Mouse (Mus musculus) large intestine, adult 2 months (tissue): ENCODE measurements around the gene Mettl9. TPM values are rescaled to one million over a fixed set of nuclear protein-coding genes. Genes with fewer than 3 reads are reported as not detected.

Source experiments
- DNase-seq: peaks from one replicate; pipeline ENCODE4 v3.0.0-alpha.2; 2012; ENCODE audit warnings: low read depth, low spot score
- WGBS: fragments of 180-500 bp; shearing (Covaris S2); methylation state at CpG from one replicate; pipeline ENCODE4 v1.1.7; 2018; 5-methylcytosine and 5-hydroxymethylcytosine counted together
- polyA plus RNA-seq: library from polyadenylated mRNA; depleted of rRNA; stranded (reverse); fragments of >200 nt; gene quantifications from 2 replicates; pipeline ENCODE4 v1.2.3, GENCODE M21; 2012; rRNA removed

Gene Mettl9
- polyA plus RNA-seq, 1 experiment = 20.2 TPM

DNA sequence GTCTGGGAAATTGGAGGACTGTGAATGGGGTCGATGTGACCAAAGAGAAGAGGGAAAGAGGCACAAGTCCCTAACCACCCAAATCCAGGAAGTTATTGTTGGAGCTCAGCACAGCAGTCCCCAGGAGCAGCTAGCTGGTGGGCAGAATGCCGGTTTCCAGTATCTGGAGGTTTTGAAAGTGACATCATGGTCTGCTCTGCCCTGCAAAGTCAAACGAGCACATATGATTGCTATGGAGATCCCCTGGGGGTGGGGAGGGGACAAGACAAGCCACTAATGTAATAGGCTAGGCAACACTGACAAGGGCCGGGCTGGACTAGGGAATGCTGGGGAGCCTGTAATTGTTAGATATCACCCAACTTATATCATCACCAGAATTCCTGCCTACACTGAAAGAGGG, 51.3 kb downstream of the Mettl9 start:
- no peak for DNase-seq
- WGBS = 20% methylated on average over 4 of the region's 4 CpGs

DNA sequence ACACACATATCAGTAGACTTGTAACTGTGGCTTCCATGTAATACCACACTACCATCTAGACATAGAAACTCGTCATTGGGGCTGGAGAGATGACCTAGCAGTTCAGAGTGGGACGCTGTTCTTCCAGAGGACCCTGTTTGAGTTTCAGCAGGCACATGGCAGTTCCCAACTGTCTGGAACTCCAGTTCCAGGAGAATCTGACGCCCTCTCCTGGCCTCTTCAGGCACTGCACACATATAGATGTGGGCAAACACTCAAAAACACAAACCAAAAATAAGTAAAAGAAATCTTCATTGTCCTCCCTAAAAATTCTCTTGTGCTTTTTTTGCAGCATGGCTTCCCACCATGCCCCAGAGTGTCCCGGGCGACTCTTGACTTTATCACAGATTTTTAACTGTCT, 54.5 kb downstream of the Mettl9 start:
- 73% methylated on average over 5 of the region's 5 CpGs for WGBS
- DNase-seq = no peak

DNA sequence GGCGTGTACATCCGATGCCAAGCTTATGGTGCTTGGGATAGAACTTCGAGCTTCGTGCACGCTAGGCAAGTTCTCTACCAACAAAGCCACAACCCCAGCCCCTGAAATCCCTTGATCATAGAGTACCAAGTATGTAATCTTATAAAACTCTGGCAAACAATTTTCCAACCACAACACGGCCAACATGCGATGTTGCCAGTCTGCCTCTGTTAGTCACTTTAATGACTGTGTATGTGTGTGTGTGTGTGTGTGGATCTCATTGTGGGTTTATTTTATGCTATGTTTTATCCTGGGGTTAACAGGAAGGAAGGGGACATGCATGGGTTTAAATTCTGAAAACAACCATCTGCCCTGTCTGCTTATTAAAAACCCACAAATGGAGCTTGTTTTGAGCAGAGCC, 56.5 kb downstream of the Mettl9 start:
- no peak for DNase-seq
- 66% methylated on average over 7 of the region's 7 CpGs for WGBS

DNA sequence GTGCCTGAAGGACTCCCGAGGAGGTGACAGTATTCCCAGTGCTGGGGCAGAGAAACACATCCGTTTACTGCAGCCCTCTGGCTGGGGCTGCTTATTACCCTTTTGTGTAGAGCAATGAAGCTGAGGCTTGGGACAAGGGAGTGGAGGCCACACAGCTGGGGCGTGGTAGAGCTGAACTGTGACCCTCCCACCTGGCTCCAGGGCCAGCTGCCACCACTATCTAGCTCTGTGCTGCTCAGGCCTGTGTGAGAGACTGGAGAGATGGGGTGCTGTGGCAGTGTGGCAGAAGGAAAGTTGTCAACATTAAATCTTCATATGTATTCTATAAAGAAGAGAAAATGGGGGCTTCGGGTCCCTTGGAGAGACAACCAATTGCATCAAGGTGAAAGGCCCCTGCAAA, 58.8 kb downstream of the Mettl9 start:
- DNase-seq = no peak
- 42% methylated on average over 4 of the region's 4 CpGs for WGBS

DNA sequence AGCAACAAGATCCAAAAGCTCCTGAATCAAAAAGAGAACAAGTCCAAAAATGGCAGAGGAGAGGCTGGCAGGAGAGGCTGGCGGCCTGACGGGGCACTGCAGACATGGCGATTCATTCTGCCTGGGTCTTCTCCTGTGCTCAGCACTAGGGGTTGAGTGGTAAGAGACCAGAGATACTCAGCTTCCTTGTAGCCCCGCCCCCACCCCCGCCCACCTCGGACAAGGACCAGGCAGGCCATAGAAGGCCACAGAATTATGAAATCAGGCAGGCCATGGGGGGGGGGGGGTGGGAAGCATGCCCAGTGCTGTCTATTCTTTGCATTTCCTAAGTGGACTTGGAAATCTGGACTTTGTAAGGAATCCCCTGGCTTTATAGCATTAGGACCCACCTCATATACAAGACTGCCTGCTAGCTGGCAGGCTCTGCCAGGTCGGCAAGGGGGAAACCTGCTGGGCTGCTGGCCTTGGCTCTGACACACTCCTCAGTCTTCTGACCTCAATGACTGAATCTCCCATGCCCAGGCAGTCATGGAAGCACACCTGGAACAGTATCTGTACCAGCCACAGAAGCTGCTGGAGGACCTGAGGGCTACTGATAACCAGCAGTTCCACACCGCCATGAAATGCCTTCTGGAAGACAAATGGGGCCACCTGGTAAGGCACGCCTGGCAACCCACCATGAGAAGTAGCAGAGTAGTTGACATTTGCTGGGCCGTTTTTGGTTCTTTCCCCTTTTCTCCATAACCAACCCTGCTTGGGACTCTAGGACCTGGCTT, 64.6 kb downstream of the Mettl9 start:
- WGBS = 69% methylated on average over 10 of the region's 10 CpGs
- DNase-seq = no peak

DNA sequence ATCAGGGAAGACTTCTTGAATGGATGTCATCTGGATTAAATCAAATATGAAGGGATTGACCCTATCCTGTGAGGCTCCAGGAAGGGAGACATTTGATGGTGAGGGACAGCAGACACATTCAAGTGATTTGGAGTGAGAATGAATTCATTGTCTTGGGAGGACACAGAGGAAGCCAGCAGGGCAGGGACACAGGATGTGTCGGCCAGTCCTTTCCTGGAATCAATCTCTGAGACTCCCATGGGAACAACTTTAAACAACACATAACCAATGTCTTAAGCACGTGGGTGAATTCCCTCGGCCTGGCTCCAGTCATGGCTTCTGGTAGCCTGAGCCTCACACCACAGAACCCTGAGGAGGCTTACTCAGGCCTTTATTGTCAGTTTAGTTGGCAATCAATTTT, 73.6 kb downstream of the Mettl9 start:
- 63% methylated on average over 3 of the region's 3 CpGs for WGBS
- DNase-seq = no peak

DNA sequence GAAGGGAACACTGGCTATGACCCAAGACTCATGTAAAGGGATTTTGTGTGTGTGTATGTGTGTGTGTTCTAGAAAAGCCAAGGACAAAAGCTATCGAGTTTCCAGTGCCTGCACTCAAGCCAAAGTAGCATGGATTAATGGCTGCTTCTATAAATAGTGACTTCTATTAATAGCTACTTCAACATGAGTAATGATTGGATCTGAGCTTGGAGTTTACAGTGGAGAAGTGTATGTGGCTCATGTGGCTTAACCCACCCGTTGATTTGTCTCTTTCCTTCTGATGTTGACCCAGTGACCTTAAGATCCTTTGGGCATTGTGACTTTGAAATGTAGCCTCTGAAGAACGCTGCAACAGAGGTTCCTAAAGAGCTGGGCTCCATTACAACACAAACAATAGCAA, 77.1 kb downstream of the Mettl9 start:
- WGBS = 36% methylated on average over 3 of the region's 3 CpGs
- no peak for DNase-seq

DNA sequence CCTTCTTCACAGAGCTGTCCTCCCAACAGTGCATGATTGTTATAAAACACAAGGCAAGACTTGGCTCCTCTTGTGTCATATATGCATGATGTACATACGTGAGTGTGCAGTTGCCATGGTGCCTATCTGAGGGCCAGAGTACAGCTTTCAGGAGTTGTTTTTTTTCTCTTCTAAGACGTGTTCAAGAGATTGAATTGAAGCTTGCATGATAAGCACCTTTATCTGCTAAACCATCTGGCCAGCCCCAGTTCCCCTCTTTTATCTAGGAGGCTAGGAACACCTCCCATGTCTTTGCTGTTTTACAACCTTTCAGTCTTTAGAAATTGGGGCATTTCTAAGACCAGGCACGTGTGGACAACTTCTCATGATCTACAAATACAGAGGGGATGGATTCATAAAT, 77.5 kb downstream of the Mettl9 start:
- DNase-seq = no peak
- WGBS = 41% methylated on average over 3 of the region's 3 CpGs

DNA sequence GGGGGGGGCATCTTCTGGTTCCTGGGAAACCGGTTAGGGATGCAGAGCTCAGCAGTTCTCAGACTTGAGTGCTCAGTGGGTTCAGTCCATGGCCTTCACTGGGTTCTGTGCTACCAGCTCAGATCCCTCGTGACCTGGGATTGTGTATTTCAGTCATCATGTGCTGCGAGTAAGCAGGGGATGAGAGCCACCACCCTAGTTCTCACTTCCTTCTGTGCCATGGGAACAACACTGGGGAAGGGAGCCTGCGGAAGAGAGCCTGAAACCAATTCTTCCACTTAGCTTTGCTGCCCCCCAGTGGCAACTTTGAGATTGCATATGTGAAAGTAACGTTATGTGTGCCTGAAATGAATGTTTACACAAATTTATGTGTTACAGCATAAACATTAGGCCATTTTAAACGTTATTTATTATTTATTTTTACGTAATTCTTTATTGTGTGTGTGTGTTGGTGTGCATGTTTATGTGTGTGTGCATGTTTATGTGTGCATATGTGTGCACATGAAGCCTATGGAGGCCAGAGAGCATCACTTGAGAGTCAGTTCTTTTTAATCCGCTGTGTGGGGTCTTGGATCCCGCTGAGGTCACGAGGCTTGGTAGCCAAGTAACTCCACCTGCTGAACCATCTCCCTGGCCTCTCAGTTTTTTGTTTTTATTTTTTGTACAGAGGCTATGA, 86.0 kb downstream of the Mettl9 start:
- DNase-seq = peak; percentile 53
- WGBS = 10% methylated on average over 10 of the region's 10 CpGs

Other genes with a start within 250 kb of the Mettl9 start
- gene Gm5737, start 222.1 kb upstream of the Mettl9 start, polyA plus RNA-seq = not detected in 2 replicates
- gene Eef2k, start 191.6 kb upstream of the Mettl9 start, polyA plus RNA-seq = 20.2 and 26.5 TPM in 2 replicates
- gene Polr3e, start 116.7 kb upstream of the Mettl9 start, polyA plus RNA-seq = 14.6 and 17.1 TPM in 2 replicates
- gene Cdr2, start 52.1 kb upstream of the Mettl9 start, polyA plus RNA-seq = 14.5 and 31.8 TPM in 2 replicates
- gene Mfsd13b, start 51.9 kb upstream of the Mettl9 start, polyA plus RNA-seq = 0.43 and 0.53 TPM in 2 replicates
- gene Igsf6, start 40.1 kb downstream of the Mettl9 start, polyA plus RNA-seq = 0.57 and 1.3 TPM in 2 replicates
- gene Otoa, start 47.2 kb downstream of the Mettl9 start, polyA plus RNA-seq = 0.12 and 0.38 TPM in 2 replicates